Mouse (Mus musculus): ENCODE data around the gene Sirt5.

- TF ChIP-seq CTCF (IDR thresholded peaks at IDR 0.05; ENCODE audit: low read depth), result no peak
- TF ChIP-seq EP300 (IDR thresholded peaks at IDR 0.05; ENCODE audit: low read depth), result no peak
Measured at GRCm38 (mm10) chr13:43443706-43444105, 78.4 kb downstream of the Sirt5 start.
